Comparison of ENCODE assay signal across 8 mouse cellular contexts in genomic region chr3:60503196-60503595, GRCm38 (mm10). TPM values are rescaled to one million over a fixed set of nuclear protein-coding genes. Genes with fewer than 3 reads are reported as not detected.
DNase-seq lines count a peak whose midpoint lies in the region; ATAC-seq and TF ChIP-seq lines count a peak whose summit lies in the region.

No protein-coding gene starts in this region.

- no peak for TF ChIP-seq CTCF in small intestine, adult 2 months (IDR thresholded peaks at IDR 0.05; ENCODE audit: extremely low read depth, insufficient read length, insufficient replicate concordance, low read depth, low read length)

- peak overlapping the region in 1 of 2 experiments; percentile 100; a peak in 2 of 4 replicates for H3K27ac ChIP-seq in heart, embryonic 14.5 days (replicated peaks in 1 of 2; ENCODE audit: control insufficient read depth in 1 of 2, insufficient read depth in 1 of 2, low read depth in 2 of 2, low read length in 2 of 2)
- H3K27ac ChIP-seq in brown adipose tissue, adult 24 weeks (replicated peaks; ENCODE audit: low read depth, low read length), result peak overlapping the region; percentile 33
- peak overlapping the region; percentile 98; the same call in 1 of the 2 replicates for H3K27ac ChIP-seq in intestine, embryonic 16.5 days (ENCODE audit: low read length)
- peak overlapping the region; percentile 28 for H3K27ac ChIP-seq in small intestine, adult 2 months (ENCODE audit: insufficient read depth, low read depth, low read length)

- peaks cover 8 to 47% of the 10 kb centered on the region in 2 experiments for H3K4me1 ChIP-seq in heart, embryonic 14.5 days (ENCODE audit: control insufficient read depth in 2 of 2, insufficient read depth in 2 of 2, low read length in 2 of 2)
- H3K4me1 ChIP-seq in brown adipose tissue, adult 24 weeks (ENCODE audit: control insufficient read depth, insufficient read depth, insufficient read length, low read length), result peaks cover 20% of the 10 kb centered on the region
- H3K4me1 ChIP-seq in intestine, embryonic 16.5 days (ENCODE audit: control insufficient read depth, insufficient read depth, low read length), result peaks cover 31% of the 10 kb centered on the region
- H3K4me1 ChIP-seq in small intestine, adult 2 months (ENCODE audit: control insufficient read depth, insufficient read depth, insufficient read length, low read length), result peaks cover 16% of the 10 kb centered on the region

- no peak for TF ChIP-seq POLR2A in small intestine, adult 2 months (IDR thresholded peaks at IDR 0.05; ENCODE audit: low read depth, low read length)

- peak overlapping the region; percentile 98 for H3K9ac ChIP-seq in heart, embryonic 14.5 days (ENCODE audit: low read length)
- H3K9ac ChIP-seq in intestine, embryonic 16.5 days (ENCODE audit: low read depth, low read length), result peak overlapping the region; percentile 96; the same call in 1 of the 2 replicates

- peak overlapping the region; percentile 23 to 88; a peak in 3 of 4 replicates for H3K4me3 ChIP-seq in heart, embryonic 14.5 days (ENCODE audit: control insufficient read depth in 1 of 2, insufficient read depth in 1 of 2, low read depth in 1 of 2, low read length in 2 of 2)
- H3K4me3 ChIP-seq in brown adipose tissue, adult 24 weeks (ENCODE audit: insufficient read depth, low read depth, low read length), result peak overlapping the region; percentile 39
- H3K4me3 ChIP-seq in intestine, embryonic 16.5 days (ENCODE audit: low read length), result peak overlapping the region; percentile 81
- no peak overlapping the region for H3K4me3 ChIP-seq in small intestine, adult 2 months (ENCODE audit: low read depth, low read length)

- no peaks in the 10 kb centered on the region for H3K9me3 ChIP-seq in heart, embryonic 14.5 days (ENCODE audit: control insufficient read depth, low read length)
- no peaks in the 10 kb centered on the region for H3K9me3 ChIP-seq in intestine, embryonic 16.5 days (ENCODE audit: control insufficient read depth, low read length)

- H3K27me3 ChIP-seq in heart, embryonic 14.5 days (ENCODE audit: control insufficient read depth, insufficient read depth, low read length), result no peaks in the 10 kb centered on the region
- no peaks in the 10 kb centered on the region for H3K27me3 ChIP-seq in intestine, embryonic 16.5 days (replicated peaks; ENCODE audit: control insufficient read depth, insufficient read depth, low read length)
- H3K27me3 ChIP-seq in small intestine, adult 2 months (ENCODE audit: control insufficient read depth, insufficient read depth, low read length), result no peaks in the 10 kb centered on the region

- H3K4me2 ChIP-seq in heart, embryonic 14.5 days (ENCODE audit: low read length), result peak overlapping the region; percentile 88
- H3K4me2 ChIP-seq in intestine, embryonic 16.5 days (ENCODE audit: low read depth, low read length), result peak overlapping the region; percentile 53

- WGBS in heart, embryonic 14.5 days, result 41% methylated on average over 7 of the region's 7 CpGs
- WGBS in intestine, embryonic 16.5 days, result 34% methylated on average over 7 of the region's 7 CpGs
- WGBS in small intestine, adult 2 months, result 5% methylated on average over 7 of the region's 7 CpGs

- no peaks in the 10 kb centered on the region for H3K36me3 ChIP-seq in heart, embryonic 14.5 days (ENCODE audit: control insufficient read depth, insufficient read depth, low read length)
- no peaks in the 10 kb centered on the region for H3K36me3 ChIP-seq in intestine, embryonic 16.5 days (ENCODE audit: control insufficient read depth, insufficient read depth, low read length)
- H3K36me3 ChIP-seq in small intestine, adult 2 months (ENCODE audit: control insufficient read depth, insufficient read depth, low read length), result no peaks in the 10 kb centered on the region

- ATAC-seq in heart, embryonic 14.5 days (ENCODE audit: insufficient number of reproducible peaks, insufficient read depth, low FRiP score, low read depth), result no peak
- no peak for ATAC-seq in intestine, embryonic 16.5 days
- ATAC-seq in activated CD4-positive, CD25-positive, alpha-beta regulatory T cell, adult 4 months, result no peak

- DNase-seq in heart, adult 11 months, result no peak
- DNase-seq in A20 (ENCODE audit: low read depth, low spot score), result peak; percentile 69
- no peak for DNase-seq in natural killer cell, adult 2 months (ENCODE audit: low spot score in 2 of 2)

RNA-seq across cellular contexts. Expression of gene Mbnl1, which starts 30.6 kb away (rescaled TPM):
- 92.7 and 93.2 TPM in 2 replicates for polyA plus RNA-seq in heart, embryonic 14.5 days (2014; fragmentation: Nextera tagmentation; extraction: Ambion mirVana)
- 127 and 136 TPM in 2 replicates for polyA plus RNA-seq in brown adipose tissue, adult 24 weeks (2012; ENCODE audit: insufficient read depth, insufficient read length, missing spikeins)
- polyA plus RNA-seq in intestine, embryonic 16.5 days (2015; fragmentation: Nextera tagmentation; extraction: Ambion mirVana), result 94.3 and 98.2 TPM in 2 replicates
- 27.2 and 48.7 TPM in 2 replicates for polyA plus RNA-seq in small intestine, adult 2 months (2012; rRNA removed)
- 100 to 1,000 TPM; 667 to 875 TPM for polyA plus RNA-seq in activated CD4-positive, CD25-positive, alpha-beta regulatory T cell, adult 4 months (2017; shearing (Covaris generic))
